Mouse (Mus musculus): Measurements from ENCODE around the gene Cul7.
A peak's percentile ranks its signal among the peaks of the same experiment; 100 is the strongest.

The Cul7 gene

GRCm38 (mm10) chr17:46704887-46705835 lies 55.0 kb downstream of the Cul7 start, which contains the start of gene Ppp2r5d:
Gene Ppp2r5d, minus strand, starts transcription at chr17:46705111.
- peak; percentile 95 for DNase-seq

- DNase-seq, result no peak
Measured at GRCm38 (mm10) chr17:46706375-46707089, 56.4 kb downstream of the Cul7 start.

DNA sequence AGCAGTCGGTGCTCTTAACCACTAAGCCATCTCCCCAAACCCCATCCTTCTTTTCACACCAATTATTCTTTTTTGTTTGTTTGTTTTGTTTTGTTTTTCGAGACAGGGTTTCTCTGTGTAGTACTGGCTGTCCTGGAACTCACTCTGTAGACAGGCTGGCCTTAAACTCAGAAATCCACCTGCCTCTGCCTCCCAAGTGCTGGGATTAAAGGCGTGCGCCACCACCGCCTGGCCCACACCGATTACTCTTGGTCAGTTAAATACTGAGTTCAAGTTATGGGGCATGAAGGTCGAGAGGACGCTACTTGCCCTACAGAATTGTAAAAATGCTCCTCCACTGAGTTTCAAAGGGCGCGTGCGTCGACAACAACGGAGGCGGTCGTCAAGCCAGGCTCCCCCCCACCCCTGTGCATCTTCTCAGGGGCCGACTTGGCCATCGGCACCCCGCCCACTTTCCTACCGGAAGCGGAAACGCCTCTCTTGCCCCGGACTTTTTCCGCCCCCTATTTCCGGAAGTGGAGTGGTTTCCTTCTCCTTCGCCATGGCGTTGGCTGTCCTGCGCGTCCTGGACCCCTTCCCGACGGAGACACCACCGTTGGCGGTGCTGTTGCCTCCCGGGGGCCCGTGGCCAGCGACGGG lies 60.9 kb downstream of the Cul7 start, which contains the start of gene Pex6:
Gene Pex6 (plus strand): TSS at position 505 of the 639 bp plus-strand sequence.
- DNase-seq, result peak; percentile 93 to 97

GRCm38 (mm10) chr17:46711612-46712271 lies 61.6 kb downstream of the Cul7 start:
- DNase-seq, result peak; percentile 45 to 66

GRCm38 (mm10) chr17:46712442-46712841 lies 62.3 kb downstream of the Cul7 start:
- no peak for DNase-seq

DNA sequence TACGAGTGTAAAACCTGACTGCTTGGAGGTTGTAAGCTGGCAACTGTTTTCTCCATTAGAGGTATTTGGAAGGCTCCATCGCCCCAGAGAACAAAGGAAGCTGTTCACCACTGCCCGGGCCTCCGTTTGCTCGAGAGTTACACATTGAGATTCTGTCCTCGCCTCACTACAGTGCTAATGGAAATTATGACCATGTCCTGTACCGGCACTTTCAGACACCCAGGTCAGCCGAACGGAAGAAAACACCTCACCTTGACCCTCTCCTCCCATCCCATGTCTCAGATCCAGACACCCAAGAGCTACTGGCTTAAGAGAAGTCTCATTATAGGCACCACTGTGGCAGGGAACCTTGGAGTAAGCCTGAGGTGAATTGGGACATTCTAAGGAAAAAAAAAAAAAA lies 63.7 kb downstream of the Cul7 start:
- no peak for DNase-seq
